Mouse (Mus musculus) stomach, postnatal 0 days (tissue): ENCODE data around the gene Exoc6. TPM values are rescaled to one million over a fixed set of nuclear protein-coding genes. Genes with fewer than 3 reads are reported as not detected.

Experiments used
- ATAC-seq: fragments of 200-750 bp; cut with Nextera tagmentation; 2 replicates; pipeline ENCODE4 v1.8.0; 2017; ENCODE audit not compliant: low FRiP score, low TSS enrichment
- DNase-seq: peaks from one replicate; pipeline ENCODE4 v3.0.0-alpha.2; 2016; ENCODE audit warnings: low spot score
- H3K27ac ChIP-seq: fragments of 300-500 bp; sonication (generic); replicated peaks from 2 replicates; pipeline ENCODE4 v1.5.1; 2014; ENCODE audit warnings: mild to moderate bottlenecking, control low read depth
- H3K27me3 ChIP-seq: fragments of 300-500 bp; sonication (generic); 2 replicates; pipeline ENCODE4 v1.6.1; 2014; ENCODE audit warnings: low read length; ENCODE audit not compliant: control insufficient read depth, insufficient read depth
- H3K36me3 ChIP-seq: fragments of 300-500 bp; sonication (generic); 2 replicates; pipeline ENCODE4 v1.6.1; 2014; ENCODE audit warnings: low read length, mixed read lengths; ENCODE audit not compliant: control insufficient read depth, insufficient read depth
- H3K4me1 ChIP-seq: fragments of 300-500 bp; sonication (generic); replicated peaks from 2 replicates; pipeline ENCODE4 v1.6.1; 2014; ENCODE audit warnings: antibody characterized with exemption; ENCODE audit not compliant: control insufficient read depth, insufficient read depth
- H3K4me2 ChIP-seq: fragments of 300-500 bp; sonication (generic); replicated peaks from 2 replicates; pipeline ENCODE4 v1.6.1; 2014; ENCODE audit warnings: low read depth, mild to moderate bottlenecking, control low read depth, moderate library complexity
- H3K4me3 ChIP-seq: fragments of 300-500 bp; sonication (generic); 2 replicates; pipeline ENCODE4 v1.5.1; 2014; ENCODE audit warnings: low read depth, low read length, control low read depth
- H3K9ac ChIP-seq: fragments of 300-500 bp; sonication (generic); 2 replicates; pipeline ENCODE4 v1.6.1; 2014; ENCODE audit warnings: mild to moderate bottlenecking, low read length, control low read depth, mixed read lengths
- H3K9me3 ChIP-seq: fragments of 300-500 bp; sonication (generic); 2 replicates; pipeline ENCODE4 v1.6.1; 2016; ENCODE audit warnings: low read length; ENCODE audit not compliant: control insufficient read depth
- CTCF ChIP-seq: IDR thresholded peaks from 2 replicates; pipeline ENCODE4 v1.5.1; 2016; ENCODE audit warnings: antibody characterized with exemption, low read depth, mild to moderate bottlenecking, moderate library complexity
- EP300 ChIP-seq: optimal IDR thresholded peaks from 2 replicates; pipeline ENCODE3; 2016; ENCODE audit warnings: antibody characterized with exemption
- WGBS: fragments of 180-500 bp; shearing (Covaris S2); extraction: QIAGEN DNeasy Blood & Tissue Kit; methylation state at CpG from one replicate; pipeline ENCODE4 v1.1.7; 2014; 5-methylcytosine and 5-hydroxymethylcytosine counted together
- polyA plus RNA-seq: library from polyadenylated mRNA; unstranded; fragments of >200 nt; fragmentation: Nextera tagmentation; extraction: Ambion mirVana; gene quantifications from 2 replicates; pipeline ENCODE4 v1.2.1, GENCODE M21; 2015

Exoc6 gene
- polyA plus RNA-seq, 1 experiment from 2014 or later = 8.7 TPM

DNA sequence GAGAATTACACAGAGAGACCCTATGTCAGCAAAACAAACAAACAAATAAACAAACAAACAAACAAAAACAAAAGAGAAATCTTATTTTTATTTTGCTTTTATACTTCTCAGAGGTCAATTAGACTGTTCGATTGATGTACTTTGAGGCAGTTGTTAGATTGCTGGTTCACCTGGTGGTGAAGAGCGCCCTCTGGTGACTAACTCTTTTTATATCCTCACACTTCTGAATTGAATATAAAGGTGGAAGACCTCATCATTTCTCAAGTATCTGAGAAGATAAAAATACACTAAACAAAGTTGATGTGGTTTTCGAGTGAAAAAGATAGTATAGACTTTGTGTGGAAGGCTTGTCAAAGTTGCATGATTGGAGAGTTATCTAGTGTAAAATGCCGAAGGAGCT lies 13.5 kb downstream of the Exoc6 start:
- Histone ChIP-seq H3K9me3 (no peaks in the 10 kb centered on the region), H3K4me1 (no peaks in the 10 kb centered on the region), H3K27ac (no peak overlapping the region), H3K27me3 (no peaks in the 10 kb centered on the region), H3K4me2 (no peak overlapping the region), H3K4me3 (no peak overlapping the region), H3K36me3 (no peaks in the 10 kb centered on the region), H3K9ac (no peak overlapping the region)
- ATAC-seq (no peak), DNase-seq (no peak)
- peak; percentile 84 for TF ChIP-seq CTCF
- no peak for TF ChIP-seq EP300
- 25% methylated on average over 4 of the region's 4 CpGs for WGBS

DNA sequence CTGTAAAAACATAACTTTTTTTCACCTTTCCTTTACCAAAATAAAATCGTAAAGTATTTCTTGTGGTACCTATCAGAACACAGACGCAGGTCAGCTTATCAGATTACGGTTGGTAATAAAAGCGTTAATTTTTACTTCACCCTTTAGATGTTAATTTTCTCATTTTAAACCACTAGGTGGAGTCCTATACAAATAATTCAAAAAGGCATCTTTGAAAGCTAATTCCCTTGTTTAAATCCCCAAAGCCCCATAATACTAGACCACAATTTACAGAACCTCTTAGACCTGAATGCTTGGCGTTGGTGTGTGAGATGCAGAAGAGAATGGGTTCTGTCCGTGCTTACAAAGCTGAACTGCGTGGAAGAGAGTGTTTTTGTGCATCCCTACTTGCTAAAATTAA lies 15.6 kb downstream of the Exoc6 start:
- 34% methylated on average over 7 of the region's 7 CpGs for WGBS
- DNase-seq (no peak), ATAC-seq (no peak)
- Histone ChIP-seq H3K4me1 (no peaks in the 10 kb centered on the region), H3K9me3 (no peaks in the 10 kb centered on the region), H3K4me3 (no peak overlapping the region), H3K9ac (no peak overlapping the region), H3K27me3 (no peaks in the 10 kb centered on the region), H3K4me2 (no peak overlapping the region), H3K36me3 (no peaks in the 10 kb centered on the region), H3K27ac (no peak overlapping the region)
- TF ChIP-seq CTCF (peak; percentile 65), EP300 (no peak)

DNA sequence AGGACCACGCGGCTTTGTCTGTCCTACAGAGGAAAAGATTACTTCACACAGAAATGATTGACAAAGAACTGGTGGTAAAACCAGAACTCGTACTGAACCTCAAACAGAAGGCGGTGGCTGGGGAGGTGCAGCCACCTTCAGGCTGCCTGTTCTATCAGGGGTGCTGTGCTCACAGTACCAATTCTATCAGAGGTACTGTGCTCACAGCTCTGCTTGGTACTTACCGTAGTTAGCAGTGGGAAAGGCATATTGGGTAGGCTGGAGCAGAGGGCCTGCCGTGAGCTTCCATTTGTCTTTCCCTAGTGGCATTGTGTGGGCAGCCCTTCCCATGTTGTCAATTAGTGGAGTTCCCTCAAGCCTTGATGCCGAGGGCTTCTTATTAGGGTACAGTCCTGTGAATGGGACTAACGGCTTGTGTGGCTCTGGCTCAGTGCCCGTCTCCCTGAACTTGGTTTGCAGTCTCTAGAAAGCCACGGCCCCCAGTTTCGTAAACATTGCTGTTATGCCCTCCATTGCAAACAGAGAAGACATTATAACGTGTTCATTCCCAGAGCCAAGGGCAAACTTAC lies 19.1 kb downstream of the Exoc6 start:
- WGBS = 63% methylated on average over 12 of the region's 12 CpGs
- no peak overlapping the region for H3K4me2 ChIP-seq
- no peaks in the 10 kb centered on the region for H3K9me3 ChIP-seq
- DNase-seq (no peak), ATAC-seq (no peak)
- no peaks in the 10 kb centered on the region for H3K4me1 ChIP-seq
- H3K36me3 ChIP-seq = no peaks in the 10 kb centered on the region
- TF ChIP-seq CTCF (no peak), EP300 (no peak)
- H3K4me3 ChIP-seq = no peak overlapping the region
- H3K27ac ChIP-seq = no peak overlapping the region
- H3K27me3 ChIP-seq = no peaks in the 10 kb centered on the region
- no peak overlapping the region for H3K9ac ChIP-seq

DNA sequence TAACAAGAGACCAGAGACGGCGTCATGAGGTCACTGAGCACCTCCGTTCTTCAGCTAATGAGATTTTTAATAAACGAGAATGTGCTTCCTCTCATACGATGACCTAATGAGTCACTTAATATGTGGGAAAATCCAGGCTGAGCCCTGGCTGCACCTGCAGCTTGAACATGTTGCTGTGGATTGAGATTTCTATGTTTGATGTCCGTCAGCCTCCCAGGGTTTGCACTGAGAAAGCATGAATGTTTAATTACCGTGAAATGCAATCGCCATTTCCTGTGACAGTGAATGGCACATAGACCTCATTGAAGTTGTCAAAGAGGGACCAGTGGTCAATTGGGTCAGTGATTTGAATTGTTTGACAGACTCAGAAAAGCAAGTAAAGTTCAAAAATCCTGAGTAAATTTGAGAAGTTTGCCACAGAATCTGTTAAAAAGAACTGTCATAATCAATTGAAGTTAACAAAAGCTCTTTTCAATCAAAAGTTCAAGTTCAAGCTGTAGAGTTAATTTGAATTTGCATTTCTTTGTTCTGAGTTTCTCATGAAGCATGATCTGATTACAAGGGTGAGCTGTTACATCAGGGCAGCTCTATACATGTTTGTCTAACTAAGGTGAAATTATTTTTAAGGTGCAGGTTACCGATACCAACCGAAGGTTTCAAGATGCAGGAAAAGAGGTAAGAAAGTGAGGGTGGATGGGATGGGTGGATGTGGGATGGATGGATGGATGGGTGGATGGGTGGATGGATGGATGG lies 20.9 kb downstream of the Exoc6 start:
- TF ChIP-seq CTCF (no peak), EP300 (no peak)
- Histone ChIP-seq H3K4me3 (no peak overlapping the region), H3K9me3 (no peaks in the 10 kb centered on the region), H3K4me1 (no peaks in the 10 kb centered on the region), H3K4me2 (no peak overlapping the region), H3K9ac (no peak overlapping the region), H3K27me3 (no peaks in the 10 kb centered on the region), H3K27ac (no peak overlapping the region), H3K36me3 (no peaks in the 10 kb centered on the region)
- ATAC-seq (no peak), DNase-seq (no peak)
- 85% methylated on average over 10 of the region's 10 CpGs for WGBS

DNA sequence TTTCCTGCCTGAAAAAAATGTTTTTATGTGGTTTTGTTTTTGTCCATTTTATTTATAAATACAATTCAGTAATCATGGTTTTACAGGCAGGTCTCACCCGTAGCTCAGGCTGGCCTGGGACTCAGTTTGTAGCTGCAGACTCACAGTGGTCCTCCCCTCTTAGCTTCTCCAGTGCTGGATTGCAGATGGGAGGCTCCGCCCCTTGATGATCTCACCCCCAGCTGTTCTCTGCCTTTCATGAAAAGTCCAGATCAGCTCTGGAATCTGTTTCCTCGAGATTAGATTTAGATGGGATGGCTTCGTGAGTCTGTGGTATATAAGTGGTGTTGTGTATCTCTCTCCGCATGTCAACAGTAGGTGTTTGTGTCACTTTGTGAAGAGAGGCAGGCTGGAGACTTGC lies 24.6 kb downstream of the Exoc6 start:
- H3K9me3 ChIP-seq = no peaks in the 10 kb centered on the region
- no peaks in the 10 kb centered on the region for H3K36me3 ChIP-seq
- H3K4me3 ChIP-seq = no peak overlapping the region
- ATAC-seq = no peak
- no peaks in the 10 kb centered on the region for H3K4me1 ChIP-seq
- H3K27ac ChIP-seq = no peak overlapping the region
- no peak overlapping the region for H3K4me2 ChIP-seq
- no peak for DNase-seq
- 52% methylated on average over 5 of the region's 5 CpGs for WGBS
- H3K9ac ChIP-seq = no peak overlapping the region
- TF ChIP-seq EP300 = no peak
- no peak for TF ChIP-seq CTCF
- H3K27me3 ChIP-seq = no peaks in the 10 kb centered on the region

DNA sequence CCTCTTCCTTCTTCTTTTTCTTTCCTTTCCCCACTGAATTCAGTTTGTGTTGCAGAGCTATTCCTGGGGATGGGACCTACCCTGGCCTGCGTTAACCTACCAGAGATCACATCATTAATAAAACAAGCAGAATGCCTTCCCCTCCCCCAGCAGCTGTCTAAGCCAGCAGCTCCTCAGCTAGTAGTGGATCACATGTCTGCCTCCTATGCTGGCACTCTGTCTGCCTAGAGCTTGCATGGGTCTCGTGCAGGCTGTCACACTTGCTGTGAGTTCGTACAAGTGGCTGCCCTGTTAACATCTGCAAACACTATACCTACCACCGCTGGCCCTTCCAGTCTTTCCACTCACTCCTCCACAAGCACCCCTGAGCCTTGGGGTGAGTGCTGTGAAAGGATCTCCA lies 29.4 kb downstream of the Exoc6 start:
- Histone ChIP-seq H3K36me3 (no peaks in the 10 kb centered on the region), H3K4me2 (no peak overlapping the region), H3K4me3 (no peak overlapping the region), H3K9me3 (no peaks in the 10 kb centered on the region), H3K27ac (no peak overlapping the region), H3K27me3 (no peaks in the 10 kb centered on the region), H3K9ac (no peak overlapping the region), H3K4me1 (no peaks in the 10 kb centered on the region)
- ATAC-seq (no peak), DNase-seq (no peak)
- TF ChIP-seq EP300 (no peak), CTCF (no peak)
- 57% methylated on average over 4 of the region's 4 CpGs for WGBS
